Mouse (Mus musculus) thymus, adult 2 months (tissue): ENCODE data around the gene Acot5. TPM values are rescaled to one million over a fixed set of nuclear protein-coding genes. Genes with fewer than 3 reads are reported as not detected.
"Not testable (repeated sequence)": the region's sequence is repeated elsewhere in the genome, so short reads cannot be mapped to it uniquely, and the experiment has no call there.

Source experiments
- DNase-seq: peaks from one replicate; pipeline ENCODE4 v3.0.0; 2021
- H3K27ac ChIP-seq: fragments of 200-500 bp; 2 replicates; pipeline ENCODE4 v1.5.1; 2012; ENCODE audit warnings: low read length, control low read depth; ENCODE audit not compliant: control insufficient read depth, insufficient read depth
- H3K27me3 ChIP-seq: fragments of 200-500 bp; 2 replicates; pipeline ENCODE4 v1.6.1; 2012; ENCODE audit warnings: mild to moderate bottlenecking, low read length, moderate library complexity, mixed read lengths; ENCODE audit not compliant: control insufficient read depth, insufficient read depth
- H3K36me3 ChIP-seq: fragments of 200-500 bp; 2 replicates; pipeline ENCODE4 v1.6.1; 2012; ENCODE audit warnings: mild to moderate bottlenecking, low read length, moderate library complexity; ENCODE audit not compliant: control insufficient read depth, insufficient read depth
- H3K4me1 ChIP-seq: fragments of 200-500 bp; replicated peaks from 2 replicates; pipeline ENCODE4 v1.6.1; 2012; ENCODE audit warnings: low read length; ENCODE audit not compliant: control insufficient read depth, insufficient read depth
- H3K4me3 ChIP-seq: fragments of 200-500 bp; 2 replicates; pipeline ENCODE4 v1.5.1; 2012; ENCODE audit warnings: mild to moderate bottlenecking, low read length, control low read depth, moderate library complexity; ENCODE audit not compliant: control insufficient read depth, insufficient read depth
- CTCF ChIP-seq: fragments of 200-500 bp; IDR thresholded peaks from 2 replicates; pipeline ENCODE4 v1.5.1; 2012; ENCODE audit warnings: mild to moderate bottlenecking, control low read depth, low read length, moderate library complexity, borderline replicate concordance; ENCODE audit not compliant: control insufficient read depth, poor library complexity, insufficient read depth; ENCODE audit errors: extremely low read depth
- POLR2A ChIP-seq: fragments of 200-500 bp; IDR thresholded peaks from 2 replicates; pipeline ENCODE4 v1.6.1; 2012; ENCODE audit warnings: mild to moderate bottlenecking, low read length, control low read depth, moderate library complexity; ENCODE audit not compliant: control insufficient read depth, poor library complexity, insufficient read depth; ENCODE audit errors: extremely low read depth
- WGBS: fragments of 180-500 bp; shearing (Covaris S2); methylation state at CpG from one replicate; pipeline ENCODE4 v1.1.7; 2018; 5-methylcytosine and 5-hydroxymethylcytosine counted together
- polyA plus RNA-seq: library from polyadenylated mRNA; depleted of rRNA; stranded (reverse); fragments of >200 nt; gene quantifications from 2 replicates; pipeline ENCODE4 v1.2.3, GENCODE M21; 2012

The Acot5 gene
- polyA plus RNA-seq, 1 experiment, result 1.1 TPM

GRCm38 (mm10) chr12:84030659-84031332 lies 38.3 kb upstream of the Acot5 start:
- TF ChIP-seq POLR2A (no peak), CTCF (no peak)
- H3K4me3 ChIP-seq, result no peak overlapping the region
- no peaks in the 10 kb centered on the region for H3K4me1 ChIP-seq
- H3K27ac ChIP-seq, result no peak overlapping the region
- 48% methylated on average over 4 of the region's 4 CpGs for WGBS
- no peaks in the 10 kb centered on the region for H3K36me3 ChIP-seq
- peak; percentile 71 for DNase-seq
- H3K27me3 ChIP-seq, result no peaks in the 10 kb centered on the region

DNA sequence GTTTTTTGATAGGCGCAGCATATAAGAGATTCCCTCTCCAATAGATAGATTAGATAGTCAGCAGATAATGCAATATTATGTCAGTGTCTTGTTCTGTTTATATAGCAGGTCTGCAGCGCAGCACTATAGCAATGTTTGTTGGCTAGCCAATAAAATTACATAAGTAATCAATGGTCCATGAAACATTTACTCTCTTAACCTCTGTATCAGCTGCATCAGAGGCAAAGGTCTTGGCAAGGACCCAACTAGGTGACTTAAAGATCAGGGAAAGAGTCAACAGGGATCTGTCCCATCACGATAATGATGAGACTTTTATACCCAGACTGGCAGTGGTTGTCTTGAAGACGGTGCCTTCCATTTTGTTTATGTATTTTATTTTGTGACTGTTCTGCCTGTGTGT lies 36.3 kb upstream of the Acot5 start:
- no peak for DNase-seq
- H3K4me3 ChIP-seq, result no peak overlapping the region
- 92% methylated on average over 4 of the region's 4 CpGs for WGBS
- no peaks in the 10 kb centered on the region for H3K4me1 ChIP-seq
- TF ChIP-seq CTCF (no peak), POLR2A (no peak)
- H3K36me3 ChIP-seq, result no peaks in the 10 kb centered on the region
- H3K27ac ChIP-seq, result no peak overlapping the region
- no peaks in the 10 kb centered on the region for H3K27me3 ChIP-seq

GRCm38 (mm10) chr12:84033302-84033701 lies 35.8 kb upstream of the Acot5 start:
- not testable (repeated sequence) for H3K36me3 ChIP-seq, H3K27ac ChIP-seq, DNase-seq, H3K27me3 ChIP-seq, H3K4me1 ChIP-seq, H3K4me3 ChIP-seq
- WGBS, result 51% methylated on average over 2 of the region's 2 CpGs

DNA sequence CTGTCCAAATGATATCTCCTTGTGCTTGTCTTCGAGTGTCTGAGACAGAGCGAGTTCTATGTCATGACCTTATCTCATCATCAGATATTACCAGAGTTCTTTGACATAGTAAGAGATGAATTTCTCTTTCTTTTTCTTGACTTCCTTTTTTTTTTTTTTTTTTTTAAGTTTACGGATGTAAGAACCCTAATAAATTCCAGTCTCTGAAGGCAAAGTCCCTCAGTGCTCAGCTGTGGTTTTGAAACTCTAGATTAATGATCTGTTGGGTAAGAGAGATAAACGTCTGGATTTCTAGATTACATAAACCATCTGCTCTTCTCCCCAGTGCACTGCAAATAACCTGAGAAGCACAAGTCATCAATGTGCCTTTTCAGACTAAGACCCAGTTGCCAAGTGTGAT lies 35.0 kb upstream of the Acot5 start:
- Histone ChIP-seq H3K27ac (no peak overlapping the region), H3K36me3 (no peaks in the 10 kb centered on the region), H3K4me1 (peaks cover 3% of the 10 kb centered on the region; the same call in 1 of the 2 replicates), H3K4me3 (no peak overlapping the region), H3K27me3 (no peaks in the 10 kb centered on the region)
- no peak for DNase-seq
- WGBS, result 5% methylated on average over 4 of the region's 4 CpGs
- no peak for TF ChIP-seq CTCF
- no peak for TF ChIP-seq POLR2A

DNA sequence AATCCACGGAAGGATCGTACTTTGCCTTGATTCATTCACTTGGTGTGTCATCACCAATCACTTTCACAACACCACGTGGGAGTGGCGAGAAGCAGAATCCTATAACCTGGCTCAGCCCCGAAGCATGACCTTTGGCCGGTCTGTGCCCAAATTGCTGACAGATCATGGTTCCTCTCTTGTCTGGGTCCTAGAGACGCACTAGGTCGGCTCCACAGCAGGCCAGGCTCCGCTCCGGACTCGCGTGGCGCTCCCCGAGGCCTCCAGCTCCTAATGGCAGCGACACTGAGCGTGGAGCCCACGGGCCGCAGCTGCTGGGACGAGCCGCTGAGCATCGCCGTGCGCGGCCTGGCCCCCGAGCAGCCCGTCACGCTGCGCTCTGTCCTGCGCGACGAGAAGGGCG lies 30.9 kb upstream of the Acot5 start, which contains the start of gene Acot4:
Gene Acot4, plus strand, starts transcription at position 139 of the 400 bp plus-strand sequence.
- not testable (repeated sequence) for H3K27me3 ChIP-seq, DNase-seq, H3K36me3 ChIP-seq, H3K4me1 ChIP-seq, H3K27ac ChIP-seq
- peak within 1 kb of the TSS; percentile 44 for H3K4me3 ChIP-seq
- WGBS, result 33% methylated on average over 32 of the region's 32 CpGs

- DNase-seq, result peak; percentile 3
- not testable (repeated sequence) for H3K4me1 ChIP-seq, H3K27ac ChIP-seq, H3K27me3 ChIP-seq, H3K36me3 ChIP-seq
- 37% methylated on average over 39 of the region's 39 CpGs for WGBS
- peak within 1 kb of the TSS; percentile 44 for H3K4me3 ChIP-seq
Observed at GRCm38 (mm10) chr12:84038691-84039111, 30.4 kb upstream of the Acot5 start, which contains the start of gene Gm49366. TSS of gene Gm49366 (plus strand) at chr12:84038935.

DNA sequence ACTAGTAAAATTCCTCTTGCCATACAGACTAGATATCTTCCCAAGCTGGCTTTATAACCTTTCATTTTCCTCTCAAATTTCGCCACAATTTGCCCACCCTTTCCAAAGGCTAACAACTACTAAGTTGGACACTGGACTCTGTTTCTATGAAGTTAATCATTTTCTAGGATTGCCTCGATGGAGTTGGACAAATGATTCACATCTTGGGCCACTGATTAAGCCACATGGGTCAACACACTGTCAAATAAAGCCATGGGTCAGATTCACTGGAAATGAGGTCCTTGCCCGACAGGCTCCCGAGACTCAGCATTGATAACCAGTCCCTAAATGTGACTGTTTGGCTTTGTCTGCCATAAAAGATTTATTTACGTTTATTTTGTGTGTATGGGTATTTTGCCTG lies 26.9 kb upstream of the Acot5 start:
- no peaks in the 10 kb centered on the region for H3K36me3 ChIP-seq
- H3K4me3 ChIP-seq, result no peak overlapping the region
- TF ChIP-seq CTCF, result no peak
- no peak for TF ChIP-seq POLR2A
- DNase-seq, result no peak
- no peaks in the 10 kb centered on the region for H3K27me3 ChIP-seq
- H3K4me1 ChIP-seq, result peaks cover 3% of the 10 kb centered on the region; the same call in 1 of the 2 replicates
- WGBS, result 92% methylated on average over 5 of the region's 5 CpGs
- H3K27ac ChIP-seq, result no peak overlapping the region
